Mouse (Mus musculus) midbrain, embryonic 13.5 days (tissue): ENCODE data around the gene Mecom. TPM values are rescaled to one million over a fixed set of nuclear protein-coding genes. Genes with fewer than 3 reads are reported as not detected.
"Not testable (repeated sequence)": the region's sequence is repeated elsewhere in the genome, so short reads cannot be mapped to it uniquely, and the experiment has no call there.

Experiments
- ATAC-seq: fragments of 200-750 bp; cut with Nextera tagmentation; 2 replicates; pipeline ENCODE4 v1.8.0; 2017; ENCODE audit warnings: mild to moderate bottlenecking, moderate TSS enrichment, moderate library complexity
- H3K27ac ChIP-seq: fragments of 300-500 bp; sonication (generic); 2 replicates; pipeline ENCODE4 v1.5.1; 2015; ENCODE audit warnings: inconsistent platforms, mild to moderate bottlenecking, moderate library complexity
- H3K27me3 ChIP-seq: fragments of 300-500 bp; sonication (generic); 2 replicates; pipeline ENCODE4 v1.6.1; 2015; ENCODE audit warnings: mild to moderate bottlenecking, inconsistent platforms
- H3K36me3 ChIP-seq: fragments of 300-500 bp; sonication (generic); 2 replicates; pipeline ENCODE4 v1.6.1; 2015; ENCODE audit warnings: mild to moderate bottlenecking, inconsistent platforms
- H3K4me1 ChIP-seq: fragments of 300-500 bp; sonication (generic); replicated peaks from 2 replicates; pipeline ENCODE4 v1.6.1; 2015; ENCODE audit warnings: inconsistent platforms
- H3K4me2 ChIP-seq: fragments of 300-500 bp; sonication (generic); replicated peaks from 2 replicates; pipeline ENCODE4 v1.6.1; 2015; ENCODE audit warnings: moderate library complexity, mild to moderate bottlenecking, inconsistent platforms
- H3K4me3 ChIP-seq: fragments of 300-500 bp; sonication (generic); replicated peaks from 2 replicates; pipeline ENCODE4 v1.5.1; 2015; ENCODE audit warnings: mild to moderate bottlenecking, inconsistent platforms
- H3K9ac ChIP-seq: fragments of 300-500 bp; sonication (generic); replicated peaks from 2 replicates; pipeline ENCODE4 v1.6.1; 2015; ENCODE audit warnings: mild to moderate bottlenecking, inconsistent platforms
- H3K9me3 ChIP-seq: fragments of 300-500 bp; sonication (generic); 2 replicates; pipeline ENCODE4 v1.6.1; 2016; ENCODE audit warnings: mild to moderate bottlenecking, inconsistent platforms
- WGBS: fragments of 180-500 bp; shearing (Covaris S2); methylation state at CpG from one replicate; pipeline ENCODE4 v1.1.7; 2015; 5-methylcytosine and 5-hydroxymethylcytosine counted together
- polyA plus RNA-seq: library from polyadenylated mRNA; unstranded; fragments of >200 nt; fragmentation: Nextera tagmentation; extraction: Ambion mirVana; gene quantifications from 2 replicates; pipeline ENCODE4 v1.2.1, GENCODE M21; 2015

Gene Mecom
- polyA plus RNA-seq, 1 experiment from 2014 or later: 11.1 TPM

DNA sequence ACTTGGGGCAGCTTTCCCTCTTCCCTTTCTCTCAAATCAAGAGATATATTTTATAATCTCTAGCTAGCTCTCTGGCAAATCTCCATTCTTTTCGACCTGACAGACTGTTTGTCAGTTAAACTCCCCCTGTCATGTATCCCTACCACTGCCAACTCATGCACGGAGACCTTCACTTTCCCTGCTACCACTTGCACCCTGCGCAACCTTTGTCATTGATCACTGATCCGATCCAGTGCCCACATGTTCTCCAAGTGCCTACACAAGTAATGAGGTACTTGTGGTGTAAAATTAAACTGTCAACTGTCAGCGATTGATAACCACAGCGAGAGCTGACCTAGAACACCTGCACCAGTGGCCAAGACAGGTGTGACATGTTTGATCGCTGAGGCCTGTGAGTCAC, 95.3 kb downstream of the Mecom start:
- no peaks in the 10 kb centered on the region for H3K9me3 ChIP-seq
- 69% methylated on average over 7 of the region's 7 CpGs for WGBS
- H3K9ac ChIP-seq: no peak overlapping the region

DNA sequence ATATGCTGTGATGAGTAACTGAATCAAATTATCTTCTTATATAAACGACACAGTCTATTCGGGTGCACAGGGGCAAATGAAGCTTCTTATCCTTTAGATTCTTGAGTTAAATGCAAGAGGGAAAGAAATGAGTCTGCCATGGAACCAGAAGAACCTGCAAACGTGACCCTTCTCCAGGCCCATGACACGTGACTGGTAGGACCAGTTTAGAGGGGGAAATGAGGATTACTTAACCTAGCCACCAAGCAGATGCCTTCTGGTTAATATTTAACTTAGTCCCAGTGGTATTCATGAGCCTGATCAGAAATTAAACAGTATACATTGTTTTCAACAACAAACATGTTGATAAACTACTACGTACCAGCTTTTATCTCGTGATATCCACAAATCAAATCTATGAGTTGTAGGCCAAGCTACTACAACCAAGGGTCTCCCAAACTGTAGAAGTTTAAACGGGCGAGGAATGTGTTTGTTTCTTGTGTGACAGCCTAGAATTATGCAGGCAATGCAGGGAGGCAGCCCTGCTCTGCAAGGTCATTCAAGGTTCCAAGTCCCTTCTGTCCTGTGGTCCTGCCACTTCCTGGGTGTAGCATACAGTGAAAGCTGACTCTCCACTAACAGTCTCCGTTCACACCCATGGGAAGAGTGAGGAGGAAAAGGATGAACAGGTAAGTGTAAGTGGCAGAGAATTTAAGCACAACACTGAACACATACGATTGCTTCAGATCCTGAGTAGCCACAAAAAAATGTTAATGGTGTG, 97.4 kb downstream of the Mecom start:
- H3K4me2 ChIP-seq: no peak overlapping the region
- H3K27ac ChIP-seq: no peak overlapping the region
- 84% methylated on average over 10 of the region's 10 CpGs for WGBS
- H3K36me3 ChIP-seq: no peaks in the 10 kb centered on the region
- no peak overlapping the region for H3K9ac ChIP-seq
- H3K9me3 ChIP-seq: no peaks in the 10 kb centered on the region
- H3K27me3 ChIP-seq: no peaks in the 10 kb centered on the region
- ATAC-seq: no peak
- H3K4me3 ChIP-seq: no peak overlapping the region
- peaks cover 11% of the 10 kb centered on the region; the same call in 1 of the 2 replicates for H3K4me1 ChIP-seq

More for the DNA sequence above, 95.3 kb downstream of the Mecom start:
- Histone ChIP-seq H3K36me3 (no peaks in the 10 kb centered on the region), H3K4me2 (no peak overlapping the region), H3K27me3 (no peaks in the 10 kb centered on the region), H3K4me3 (no peak overlapping the region), H3K27ac (no peak overlapping the region), H3K4me1 (peaks cover 11% of the 10 kb centered on the region; the same call in 1 of the 2 replicates)
- ATAC-seq: no peak

DNA sequence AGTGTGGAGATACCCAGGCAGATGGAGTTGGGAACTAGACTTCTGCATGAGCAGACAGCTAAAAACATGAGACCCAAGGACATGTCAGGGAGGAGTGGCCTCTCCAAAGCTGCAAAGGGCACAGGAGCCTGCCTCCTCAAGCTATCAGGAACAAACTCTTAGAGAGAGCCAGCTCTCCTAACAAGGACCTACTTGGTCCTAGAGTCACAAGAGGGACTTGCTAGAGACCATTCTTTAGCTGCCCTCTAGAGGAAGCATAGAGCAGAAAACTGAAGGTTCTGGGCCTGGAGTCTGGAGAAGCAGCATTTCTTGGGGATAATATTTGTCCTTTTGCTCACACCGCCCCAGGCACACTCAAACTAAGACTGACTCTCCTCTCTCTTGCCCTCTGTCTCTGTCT, 99.2 kb downstream of the Mecom start:
- Histone ChIP-seq H3K36me3 (no peaks in the 10 kb centered on the region), H3K27me3 (no peaks in the 10 kb centered on the region), H3K4me1 (peaks cover 7% of the 10 kb centered on the region; the same call in 1 of the 2 replicates), H3K4me3 (no peak overlapping the region), H3K9ac (no peak overlapping the region), H3K9me3 (no peaks in the 10 kb centered on the region), H3K4me2 (no peak overlapping the region), H3K27ac (no peak overlapping the region)
- WGBS: 85% methylated on average over 1 of the region's 1 CpGs
- no peak for ATAC-seq

DNA sequence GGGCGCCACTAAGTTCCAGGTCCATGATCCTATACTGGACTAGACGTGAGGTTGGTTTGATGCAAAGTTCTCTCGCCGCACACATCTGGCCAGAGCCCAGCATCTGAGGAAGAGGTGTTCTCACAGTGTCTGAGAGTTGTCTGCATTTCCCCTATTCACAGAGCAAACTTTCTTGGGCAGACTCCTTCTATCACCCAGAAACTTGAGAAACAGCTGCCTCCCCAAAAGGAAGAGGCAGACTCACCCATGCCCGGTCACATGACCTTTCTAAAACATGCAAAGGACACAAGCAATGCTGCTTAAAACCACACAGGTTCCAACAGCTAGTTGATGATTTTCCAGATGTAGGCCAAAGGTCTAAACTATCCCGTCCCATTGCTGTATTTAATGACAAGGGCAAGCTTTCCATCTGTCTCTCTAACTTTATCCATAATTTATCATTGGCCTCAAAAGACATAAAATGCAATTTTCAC, 101.8 kb downstream of the Mecom start:
- ATAC-seq: no peak

DNA sequence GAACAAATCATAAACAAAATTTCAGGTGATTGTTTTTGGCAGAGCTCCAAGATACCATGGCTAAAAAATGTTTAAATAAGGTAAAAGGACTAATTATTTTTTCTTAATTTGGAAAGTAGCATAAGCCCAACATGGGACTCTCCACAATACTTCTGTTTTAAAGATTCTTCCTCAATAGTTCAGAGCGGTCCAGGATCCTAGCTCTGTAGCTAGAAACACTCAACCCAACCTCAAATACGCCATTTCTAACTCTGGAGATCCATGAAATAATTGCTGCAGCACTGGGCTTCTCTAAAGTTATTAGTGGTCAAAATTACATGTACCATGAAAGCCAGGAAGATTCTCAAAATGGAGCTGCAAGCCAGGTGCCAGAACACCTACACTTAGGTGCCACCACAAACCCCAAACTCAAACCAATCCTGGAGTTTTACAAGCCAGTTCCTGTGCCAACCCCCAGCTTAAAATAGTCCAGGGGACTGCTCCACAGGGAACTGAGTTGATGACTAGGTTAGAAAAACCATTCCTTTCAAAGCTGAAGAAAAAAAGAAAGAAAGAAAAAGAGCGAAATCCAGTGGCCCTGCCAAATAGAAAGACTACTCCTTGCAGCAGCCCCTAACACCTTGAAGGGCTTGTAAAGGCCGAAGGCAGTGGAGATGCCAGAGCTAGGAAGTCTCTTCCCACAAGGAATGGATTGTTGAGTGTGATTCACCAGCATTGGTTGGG, 102.4 kb downstream of the Mecom start:
- no peaks in the 10 kb centered on the region for H3K9me3 ChIP-seq
- no peak overlapping the region for H3K9ac ChIP-seq
- no peaks in the 10 kb centered on the region for H3K36me3 ChIP-seq
- ATAC-seq: no peak
- no peak overlapping the region for H3K4me3 ChIP-seq
- H3K4me1 ChIP-seq: no peaks in the 10 kb centered on the region
- no peaks in the 10 kb centered on the region for H3K27me3 ChIP-seq
- WGBS: 92% methylated on average over 4 of the region's 4 CpGs
- no peak overlapping the region for H3K27ac ChIP-seq
- no peak overlapping the region for H3K4me2 ChIP-seq

More for the DNA sequence above, 101.8 kb downstream of the Mecom start:
- H3K4me1 ChIP-seq: no peaks in the 10 kb centered on the region
- WGBS: 93% methylated on average over 6 of the region's 6 CpGs
- H3K27me3 ChIP-seq: no peaks in the 10 kb centered on the region
- no peak overlapping the region for H3K27ac ChIP-seq
- no peak overlapping the region for H3K4me2 ChIP-seq
- H3K4me3 ChIP-seq: no peak overlapping the region
- H3K9ac ChIP-seq: no peak overlapping the region
- no peaks in the 10 kb centered on the region for H3K9me3 ChIP-seq
- no peaks in the 10 kb centered on the region for H3K36me3 ChIP-seq

DNA sequence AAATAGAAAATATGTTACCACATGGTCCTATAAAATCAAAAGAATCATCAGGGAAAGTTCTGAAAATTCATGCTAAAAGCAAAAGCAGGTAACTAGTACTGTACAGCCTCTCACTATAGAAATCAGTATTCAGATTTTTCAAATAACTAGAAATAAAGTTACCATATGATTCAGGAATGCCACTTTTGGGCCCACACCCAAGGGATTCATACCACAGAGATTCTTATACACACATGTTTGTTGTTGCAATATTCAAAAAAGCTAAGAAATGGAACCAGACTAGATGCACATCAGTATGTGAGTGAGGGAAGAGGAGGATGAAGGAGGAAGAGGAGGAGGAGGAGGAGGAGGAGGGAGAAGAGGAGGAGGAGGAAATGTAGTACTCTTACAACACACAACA, 106.2 kb downstream of the Mecom start:
- Histone ChIP-seq H3K9ac (no peak overlapping the region), H3K27ac (no peak overlapping the region), H3K4me3 (no peak overlapping the region), H3K4me2 (no peak overlapping the region), H3K4me1 (no peaks in the 10 kb centered on the region), H3K9me3 (no peaks in the 10 kb centered on the region), H3K36me3 (no peaks in the 10 kb centered on the region), H3K27me3 (no peaks in the 10 kb centered on the region)
- ATAC-seq: no peak

DNA sequence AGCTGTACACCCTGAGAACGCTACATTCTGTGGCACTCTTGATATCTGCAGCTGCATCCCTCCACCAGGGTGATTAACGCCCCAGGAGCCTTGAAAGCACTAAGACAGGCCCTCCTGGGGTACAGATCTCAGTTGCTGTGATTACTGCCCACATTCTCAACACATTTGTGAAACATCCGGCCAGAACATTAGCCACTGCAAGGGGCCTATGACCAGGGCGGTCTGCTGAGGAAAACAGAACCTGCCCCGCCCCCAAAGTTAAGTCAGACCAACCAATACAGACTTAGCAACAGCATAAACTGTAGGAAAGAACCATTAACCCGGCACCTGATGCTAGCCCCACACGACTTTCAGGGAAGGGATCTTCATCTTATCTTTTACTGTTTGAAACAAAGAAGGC, 109.8 kb downstream of the Mecom start:
- 53% methylated on average over 7 of the region's 7 CpGs for WGBS
- Histone ChIP-seq H3K27ac (no peak overlapping the region), H3K9me3 (no peaks in the 10 kb centered on the region), H3K36me3 (no peaks in the 10 kb centered on the region), H3K9ac (no peak overlapping the region), H3K4me2 (no peak overlapping the region), H3K27me3 (no peaks in the 10 kb centered on the region), H3K4me1 (0 out of 2 replicates have a peak, but pooled peaks cover 4% of the 10 kb centered on the region), H3K4me3 (no peak overlapping the region)
- ATAC-seq: no peak

DNA sequence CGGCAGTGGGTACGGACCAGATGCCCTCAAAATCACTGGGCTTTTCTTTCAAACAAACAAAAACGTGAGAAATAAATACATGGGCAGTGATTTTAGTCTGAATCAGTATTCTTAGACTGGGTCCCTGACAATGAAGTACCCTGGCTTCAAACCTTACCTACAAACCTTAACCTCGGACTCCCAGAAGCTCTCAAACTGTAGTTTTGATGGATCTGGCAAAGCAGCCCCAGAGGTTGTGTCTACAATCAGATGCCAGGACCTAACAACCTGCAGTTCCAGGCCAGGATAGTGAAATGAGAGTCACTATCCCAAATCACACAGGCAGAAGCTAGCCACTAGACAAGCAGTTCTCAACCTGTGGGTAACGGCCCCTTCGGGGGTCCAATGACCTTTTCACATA, 111.2 kb downstream of the Mecom start:
- Histone ChIP-seq H3K4me2 (no peak overlapping the region), H3K27me3 (no peaks in the 10 kb centered on the region), H3K4me3 (no peak overlapping the region), H3K9ac (no peak overlapping the region), H3K27ac (no peak overlapping the region), H3K9me3 (no peaks in the 10 kb centered on the region), H3K36me3 (no peaks in the 10 kb centered on the region), H3K4me1 (0 out of 2 replicates have a peak, but pooled peaks cover 4% of the 10 kb centered on the region)
- ATAC-seq: no peak
- 79% methylated on average over 6 of the region's 6 CpGs for WGBS

DNA sequence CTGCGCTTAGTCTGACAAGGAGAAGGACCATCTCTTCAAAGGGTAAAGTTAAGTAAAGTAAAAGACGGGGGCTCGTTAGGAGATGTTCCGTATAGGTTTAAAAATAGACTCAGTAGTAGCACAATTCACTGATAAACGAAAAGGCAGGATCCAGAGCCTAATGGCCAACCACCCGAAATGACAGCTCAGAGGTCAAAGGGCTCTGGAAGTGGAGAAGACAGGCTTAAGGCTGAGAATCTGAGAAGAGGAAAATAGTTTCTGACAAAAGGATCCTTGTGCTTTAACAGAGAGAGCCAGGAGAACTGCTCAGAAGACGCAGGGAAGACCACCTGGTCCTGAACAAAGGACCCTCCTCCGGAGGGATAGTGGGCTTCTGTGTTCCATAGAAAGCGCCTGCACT, 111.7 kb downstream of the Mecom start:
- Histone ChIP-seq H3K27me3 (no peaks in the 10 kb centered on the region), H3K9me3 (no peaks in the 10 kb centered on the region), H3K27ac (no peak overlapping the region), H3K4me1 (0 out of 2 replicates have a peak, but pooled peaks cover 4% of the 10 kb centered on the region), H3K36me3 (no peaks in the 10 kb centered on the region), H3K4me2 (no peak overlapping the region), H3K9ac (no peak overlapping the region), H3K4me3 (no peak overlapping the region)
- no peak for ATAC-seq
- WGBS: 52% methylated on average over 9 of the region's 9 CpGs

DNA sequence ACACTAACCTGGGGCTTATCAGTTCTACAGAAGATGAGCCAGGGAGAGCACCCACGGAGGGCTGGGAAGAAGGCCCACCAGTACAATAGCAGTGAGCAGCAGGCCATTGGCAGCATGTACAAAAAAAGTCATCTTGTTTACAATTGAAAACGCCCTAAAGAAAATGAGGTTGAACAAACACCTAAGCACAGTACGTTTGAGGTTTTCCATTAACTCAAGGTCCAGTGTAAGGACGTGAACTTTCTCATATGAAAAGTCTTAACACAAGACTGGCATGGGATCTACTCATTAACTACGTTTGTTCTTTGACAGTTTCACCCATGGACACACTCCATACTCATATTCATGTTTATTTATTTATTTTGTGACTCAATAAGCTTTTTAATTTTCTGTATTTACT, 118.9 kb downstream of the Mecom start:
- Histone ChIP-seq H3K9ac (no peak overlapping the region), H3K4me2 (no peak overlapping the region), H3K4me1 (no peaks in the 10 kb centered on the region), H3K27ac (no peak overlapping the region), H3K27me3 (no peaks in the 10 kb centered on the region), H3K9me3 (no peaks in the 10 kb centered on the region), H3K36me3 (peaks cover 1% of the 10 kb centered on the region; the same call in 1 of the 2 replicates), H3K4me3 (no peak overlapping the region)
- 82% methylated on average over 5 of the region's 5 CpGs for WGBS
- no peak for ATAC-seq

DNA sequence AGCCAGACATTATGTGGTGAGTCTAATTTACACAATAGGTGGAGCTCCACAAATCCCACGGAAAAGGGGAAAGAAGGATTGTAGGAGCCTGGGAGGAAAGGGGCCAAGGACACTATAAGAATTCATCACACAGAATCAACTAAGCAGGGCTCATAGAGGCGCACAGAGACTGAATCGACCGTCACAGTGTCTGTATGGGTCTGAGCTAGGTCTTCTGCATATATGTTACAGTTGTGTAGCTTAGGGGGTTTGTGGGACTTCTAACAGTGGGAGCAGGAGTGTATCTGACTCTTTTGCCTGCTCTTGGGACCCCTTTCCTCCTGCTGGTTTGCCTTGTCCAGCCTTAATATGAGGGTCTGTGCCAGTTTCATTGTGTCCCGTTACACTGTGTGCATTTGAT, 123.8 kb downstream of the Mecom start:
- Histone ChIP-seq H3K4me3 (no peak overlapping the region), H3K9ac (no peak overlapping the region), H3K36me3 (peaks cover 5% of the 10 kb centered on the region; the same call in 1 of the 2 replicates), H3K27me3 (no peaks in the 10 kb centered on the region), H3K9me3 (no peaks in the 10 kb centered on the region), H3K4me2 (no peak overlapping the region), H3K27ac (no peak overlapping the region), H3K4me1 (0 out of 2 replicates have a peak, but pooled peaks cover 6% of the 10 kb centered on the region)
- ATAC-seq: no peak
- 89% methylated on average over 5 of the region's 5 CpGs for WGBS

DNA sequence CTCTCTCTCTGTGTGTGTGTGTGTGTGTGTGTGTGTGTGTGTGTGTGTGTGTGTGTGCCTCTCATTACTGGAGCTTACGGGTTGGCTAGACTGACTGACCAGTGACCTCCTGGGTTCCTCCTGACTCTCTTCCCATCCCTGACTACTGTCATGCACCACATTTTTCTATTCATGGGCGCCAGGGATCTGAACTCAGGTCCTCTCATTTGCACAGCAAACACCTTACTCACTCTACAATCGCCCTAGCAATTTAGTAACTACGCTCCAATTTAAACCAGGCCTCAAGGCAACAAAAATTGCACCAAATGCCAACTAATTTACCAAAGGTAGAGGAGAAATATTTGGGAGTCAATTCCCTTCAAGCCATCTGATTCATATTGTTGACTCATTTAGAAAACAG, 125.9 kb downstream of the Mecom start:
- H3K27ac ChIP-seq, H3K36me3 ChIP-seq, ATAC-seq, H3K4me2 ChIP-seq, H3K27me3 ChIP-seq, H3K4me3 ChIP-seq, H3K9me3 ChIP-seq, H3K9ac ChIP-seq: not testable (repeated sequence)
- WGBS: 97% methylated on average over 4 of the region's 4 CpGs
- peaks cover 26% of the 10 kb centered on the region for H3K4me1 ChIP-seq
